Mouse (Mus musculus): ENCODE measurements around the gene Hoxc9.

DNA sequence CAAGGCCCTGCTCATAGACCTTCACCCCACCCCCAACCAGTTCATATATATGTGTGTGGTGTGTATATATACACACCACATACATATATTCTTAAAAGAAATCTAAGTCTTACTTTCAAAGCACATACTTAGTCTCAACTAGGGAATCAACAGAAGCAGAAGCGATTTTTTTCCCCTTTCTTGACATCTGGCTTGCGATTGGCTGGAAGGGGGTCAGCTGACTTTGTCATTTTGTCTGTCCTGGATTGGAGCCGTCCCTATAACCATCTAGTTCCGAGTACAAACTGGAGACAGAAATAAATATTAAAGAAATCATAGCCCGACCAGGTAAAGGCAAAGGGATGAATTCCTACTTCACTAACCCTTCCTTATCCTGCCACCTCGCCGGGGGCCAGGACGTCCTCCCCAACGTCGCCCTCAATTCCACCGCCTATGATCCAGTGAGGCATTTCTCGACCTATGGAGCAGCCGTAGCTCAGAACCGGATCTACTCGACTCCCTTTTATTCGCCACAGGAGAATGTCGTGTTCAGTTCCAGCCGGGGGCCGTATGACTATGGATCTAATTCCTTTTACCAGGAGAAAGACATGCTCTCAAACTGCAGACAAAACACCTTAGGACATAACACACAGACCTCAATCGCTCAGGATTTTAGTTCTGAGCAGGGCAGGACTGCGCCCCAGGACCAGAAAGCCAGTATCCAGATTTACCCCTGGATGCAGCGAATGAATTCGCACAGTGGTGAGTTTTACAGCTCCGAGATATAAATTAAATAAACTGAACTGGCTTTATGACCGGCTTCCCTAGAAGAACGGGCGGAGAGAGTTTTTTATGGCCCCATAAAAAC, 33.2 kb downstream of the Hoxc9 start:
- no peak for TF ChIP-seq CTCF (IDR thresholded peaks at IDR 0.05; ENCODE audit: insufficient read depth, low read depth, low read length)
- TF ChIP-seq POLR2A (IDR thresholded peaks at IDR 0.05; ENCODE audit: insufficient read depth, low read depth, low read length), result no peak
